In genomic region chr6:48677492-48678345, GRCm38 (mm10) we compare ENCODE assay signal across 27 mouse cellular contexts. TPM values are rescaled to one million over a fixed set of nuclear protein-coding genes. Genes with fewer than 3 reads are reported as not detected.
DNase-seq lines count a peak whose midpoint lies in the region; ATAC-seq and TF ChIP-seq lines count a peak whose summit lies in the region.
"Had no signal": no experiment of that assay in that cellular context is flagged by ENCODE, and none has a peak within 500 bp of the region (broad histone marks: within the 10 kb centered on the region; RNA-seq: fewer than 3 reads in every experiment).

No protein-coding gene starts in this region.

- no peaks in the 10 kb centered on the region for H3K9me3 ChIP-seq in heart, postnatal 0 days (replicated peaks; ENCODE audit: control insufficient read depth, low read length)
- H3K9me3 ChIP-seq in liver, postnatal 0 days (ENCODE audit: low read length): no peaks in the 10 kb centered on the region
- H3K9me3 ChIP-seq: forebrain, embryonic 13.5 days; hindbrain, embryonic 12.5 days; limb, embryonic 15.5 days had no signal

- no peak for TF ChIP-seq CTCF in heart, postnatal 0 days (IDR thresholded peaks at IDR 0.05; ENCODE audit: low read depth)
- no peak for TF ChIP-seq CTCF in thymus, adult 2 months (IDR thresholded peaks at IDR 0.05; ENCODE audit: borderline replicate concordance, control insufficient read depth, extremely low read depth, insufficient read depth, low read length, poor library complexity)
- no peak for TF ChIP-seq CTCF in liver, postnatal 0 days (IDR thresholded peaks at IDR 0.05; ENCODE audit: low read depth)

- WGBS in heart, postnatal 0 days: 86% methylated on average over 17 of the region's 17 CpGs
- 46% methylated on average over 17 of the region's 17 CpGs for WGBS in thymus, adult 2 months
- WGBS in liver, postnatal 0 days (ENCODE audit: insufficient replicate concordance): 73% methylated on average over 17 of the region's 17 CpGs

- TF ChIP-seq POLR2A in thymus, adult 2 months (IDR thresholded peaks at IDR 0.05; ENCODE audit: control insufficient read depth, extremely low read depth, insufficient read depth, low read length, poor library complexity): no peak

- H3K4me2 ChIP-seq in heart, postnatal 0 days (ENCODE audit: low read depth, low read length): peak overlapping the region; percentile 53; the same call in 1 of the 2 replicates
- peak overlapping the region; percentile 80; the same call in 1 of the 2 replicates for H3K4me2 ChIP-seq in liver, postnatal 0 days (ENCODE audit: low read depth, low read length)
- H3K4me2 ChIP-seq: forebrain, embryonic 13.5 days; hindbrain, embryonic 12.5 days; limb, embryonic 15.5 days had no signal

- no peak for TF ChIP-seq EP300 in heart, postnatal 0 days (IDR thresholded peaks at IDR 0.05; ENCODE audit: low read depth)
- no peak for TF ChIP-seq EP300 in liver, postnatal 0 days (IDR thresholded peaks at IDR 0.05; ENCODE audit: low read depth)

- H3K27me3 ChIP-seq in heart, postnatal 0 days (ENCODE audit: control insufficient read depth, insufficient read depth, low read length): no peaks in the 10 kb centered on the region
- no peaks in the 10 kb centered on the region for H3K27me3 ChIP-seq in thymus, adult 2 months (ENCODE audit: control insufficient read depth, insufficient read depth, low read length)
- no peaks in the 10 kb centered on the region for H3K27me3 ChIP-seq in liver, postnatal 0 days (ENCODE audit: insufficient read depth, low read length)
- H3K27me3 ChIP-seq: forebrain, embryonic 13.5 days; hindbrain, embryonic 12.5 days; limb, embryonic 15.5 days had no signal

- no peaks in the 10 kb centered on the region for H3K36me3 ChIP-seq in heart, postnatal 0 days (replicated peaks; ENCODE audit: control insufficient read depth, insufficient read depth, low read length)
- H3K36me3 ChIP-seq in thymus, adult 2 months (ENCODE audit: control insufficient read depth, insufficient read depth, low read length): peaks cover 9% of the 10 kb centered on the region
- H3K36me3 ChIP-seq in liver, postnatal 0 days (replicated peaks; ENCODE audit: insufficient read depth, low read length): no peaks in the 10 kb centered on the region; the same call in 1 of the 2 replicates
- H3K36me3 ChIP-seq: hindbrain, embryonic 12.5 days; limb, embryonic 15.5 days had no signal

- intact Hi-C loops in heart, postnatal 25 days (cut with DNase I): no loop called here

- peak overlapping the region; percentile 41; the same call in 1 of the 2 replicates for H3K4me3 ChIP-seq in heart, postnatal 0 days (ENCODE audit: low read depth, low read length)
- H3K4me3 ChIP-seq in thymus, adult 2 months (ENCODE audit: control insufficient read depth, insufficient read depth, low read length): peak overlapping the region; percentile 47
- H3K4me3 ChIP-seq in liver, postnatal 0 days (ENCODE audit: low read depth, low read length): peak overlapping the region; percentile 57; the same call in 1 of the 2 replicates
- H3K4me3 ChIP-seq: erythroblast, embryonic 14.5 days; forebrain, embryonic 13.5 days; heart, adult 2 months; hindbrain, embryonic 12.5 days; limb, embryonic 15.5 days had no signal

- no peak for ATAC-seq in CD4-positive, CD25-positive, alpha-beta regulatory T cell, adult 4 months
- ATAC-seq in heart, postnatal 0 days (ENCODE audit: insufficient read depth, low read depth): no peak
- ATAC-seq in liver, postnatal 0 days: no peak
- no peak for ATAC-seq in erythroblast, adult 5-6 weeks (replicated peaks; ENCODE audit: low FRiP score, poor library complexity, severe bottlenecking)
- ATAC-seq: forebrain, embryonic 13.5 days; inflammation-experienced regulatory T-cells, adult 6 months had no signal

- peak; percentile 57 for DNase-seq in CD4-positive, CD25-positive, alpha-beta regulatory T cell, adult 2 months (ENCODE audit: low read depth, low spot score)
- DNase-seq in heart, postnatal 0 days (ENCODE audit: low spot score): no peak
- no peak for DNase-seq in heart, postnatal 25 days (ENCODE audit: low spot score)
- DNase-seq in thymus, adult 2 months: no peak
- no peak for DNase-seq in thymus, postnatal 14 days
- DNase-seq in liver, postnatal 0 days: peak; percentile 11
- DNase-seq: adrenal gland, postnatal 36 days; cerebellum, adult 8-10 months; gastrocnemius, postnatal 10 days; heart, adult 2 months; kidney, adult 8-10 months; kidney, postnatal 36 days; lung, postnatal 10 days; right cerebral cortex, postnatal 4 days had no signal

- no peaks in the 10 kb centered on the region for H3K4me1 ChIP-seq in heart, postnatal 0 days (ENCODE audit: control insufficient read depth, insufficient read depth)
- peaks cover 38% of the 10 kb centered on the region for H3K4me1 ChIP-seq in thymus, adult 2 months (replicated peaks; ENCODE audit: control insufficient read depth, insufficient read depth, low read length)
- peaks cover 15% of the 10 kb centered on the region for H3K4me1 ChIP-seq in liver, postnatal 0 days (ENCODE audit: insufficient read depth)
- H3K4me1 ChIP-seq: limb, embryonic 15.5 days had no signal

- no peak overlapping the region for H3K9ac ChIP-seq in heart, postnatal 0 days (replicated peaks; ENCODE audit: low read depth, low read length)
- H3K9ac ChIP-seq in liver, postnatal 0 days (replicated peaks): no peak overlapping the region
- H3K9ac ChIP-seq: forebrain, embryonic 13.5 days; hindbrain, embryonic 12.5 days; limb, embryonic 15.5 days had no signal

- H3K27ac ChIP-seq in heart, postnatal 0 days (ENCODE audit: low read depth): no peak overlapping the region
- peak overlapping the region; percentile 96 for H3K27ac ChIP-seq in thymus, adult 2 months (ENCODE audit: control insufficient read depth, insufficient read depth, low read length)
- H3K27ac ChIP-seq in liver, postnatal 0 days (ENCODE audit: low read depth): no peak overlapping the region
- H3K27ac ChIP-seq: forebrain, embryonic 13.5 days; heart, adult 2 months; hindbrain, embryonic 12.5 days; limb, embryonic 15.5 days had no signal

RNA-seq across cellular contexts. Expression of gene Gimap9, which starts 1.8 kb away (rescaled TPM):
- 100 to 1,000 TPM; 302 to 342 TPM for polyA plus RNA-seq in CD4-positive, CD25-positive, alpha-beta regulatory T cell, adult 4 months (2017; shearing (Covaris generic))
- total RNA-seq in heart, postnatal 0 days (2014; rRNA removed; ENCODE audit: low replicate concordance): 1.8 and 4.6 TPM in 2 replicates
- polyA plus RNA-seq in heart, postnatal 0 days (2015; fragmentation: Nextera tagmentation; extraction: Ambion mirVana): 4.7 and 5.7 TPM in 2 replicates
- total RNA-seq in heart, postnatal 25 days (2021): 1 to 10 TPM; 3.1 to 4.9 TPM
- 42.5 and 49.6 TPM in 2 replicates for polyA plus RNA-seq in thymus, adult 2 months (2012; rRNA removed)
- 10.2 and 10.9 TPM in 2 replicates for polyA plus RNA-seq in liver, postnatal 0 days (2015; fragmentation: Nextera tagmentation; extraction: Ambion mirVana)
- total RNA-seq in erythroblast, adult 5-6 weeks (2015; ENCODE audit: low replicate concordance): 6.3 and 12.1 TPM in 2 replicates
- 4.7 and 5.9 TPM in 2 replicates for total RNA-seq in erythroblast, adult 5-6 weeks (2017; ENCODE audit: low replicate concordance)
- polyA plus RNA-seq: erythroblast, embryonic 14.5 days had no signal

RNA-seq across cellular contexts. Expression of gene Gimap4, which starts 6.6 kb away (rescaled TPM):
- polyA plus RNA-seq in CD4-positive, CD25-positive, alpha-beta regulatory T cell, adult 4 months (2017; shearing (Covaris generic)): 1,000 to 10,000 TPM; 1,771 to 1,850 TPM
- 23.0 and 27.1 TPM in 2 replicates for total RNA-seq in heart, postnatal 0 days (2014; rRNA removed; ENCODE audit: low replicate concordance)
- 37.4 and 43.8 TPM in 2 replicates for polyA plus RNA-seq in heart, postnatal 0 days (2015; fragmentation: Nextera tagmentation; extraction: Ambion mirVana)
- 10 to 100 TPM; 29.0 to 30.8 TPM for total RNA-seq in heart, postnatal 25 days (2021)
- 43.0 and 64.0 TPM in 2 replicates for polyA plus RNA-seq in thymus, adult 2 months (2012; rRNA removed)
- 13.5 and 14.5 TPM in 2 replicates for polyA plus RNA-seq in liver, postnatal 0 days (2015; fragmentation: Nextera tagmentation; extraction: Ambion mirVana)
- total RNA-seq in erythroblast, adult 5-6 weeks (2015; ENCODE audit: low replicate concordance): 2.7 and 3.3 TPM in 2 replicates
- total RNA-seq in erythroblast, adult 5-6 weeks (2017; ENCODE audit: low replicate concordance): 4.5 and 5.2 TPM in 2 replicates
- polyA plus RNA-seq: erythroblast, embryonic 14.5 days had no signal

RNA-seq across cellular contexts. Expression of gene Gimap6, which starts 30.3 kb away (rescaled TPM):
- 1,000 to 10,000 TPM; 1,247 to 1,551 TPM for polyA plus RNA-seq in CD4-positive, CD25-positive, alpha-beta regulatory T cell, adult 4 months (2017; shearing (Covaris generic))
- 38.5 and 39.3 TPM in 2 replicates for total RNA-seq in heart, postnatal 0 days (2014; rRNA removed; ENCODE audit: low replicate concordance)
- polyA plus RNA-seq in heart, postnatal 0 days (2015; fragmentation: Nextera tagmentation; extraction: Ambion mirVana): 40.4 and 41.1 TPM in 2 replicates
- total RNA-seq in heart, postnatal 25 days (2021): 10 to 100 TPM; 38.5 to 41.6 TPM
- 72.9 and 82.4 TPM in 2 replicates for polyA plus RNA-seq in thymus, adult 2 months (2012; rRNA removed)
- polyA plus RNA-seq in liver, postnatal 0 days (2015; fragmentation: Nextera tagmentation; extraction: Ambion mirVana): 12.2 and 12.5 TPM in 2 replicates
- 0.58 and 6.5 TPM in 2 replicates for total RNA-seq in erythroblast, adult 5-6 weeks (2015; ENCODE audit: low replicate concordance)
- 4.2 and 7.2 TPM in 2 replicates for total RNA-seq in erythroblast, adult 5-6 weeks (2017; ENCODE audit: low replicate concordance)
- polyA plus RNA-seq: erythroblast, embryonic 14.5 days had no signal

RNA-seq across cellular contexts. Expression of gene Gimap8, which starts 30.7 kb away (rescaled TPM):
- 100 to 1,000 TPM; 149 to 213 TPM for polyA plus RNA-seq in CD4-positive, CD25-positive, alpha-beta regulatory T cell, adult 4 months (2017; shearing (Covaris generic))
- 0.15 and 3.2 TPM in 2 replicates for total RNA-seq in heart, postnatal 0 days (2014; rRNA removed; ENCODE audit: low replicate concordance)
- 2.6 and 2.7 TPM in 2 replicates for polyA plus RNA-seq in heart, postnatal 0 days (2015; fragmentation: Nextera tagmentation; extraction: Ambion mirVana)
- total RNA-seq in heart, postnatal 25 days (2021): 1 to 10 TPM; 7.8 to 8.0 TPM
- 26.6 and 29.8 TPM in 2 replicates for polyA plus RNA-seq in thymus, adult 2 months (2012; rRNA removed)
- polyA plus RNA-seq in liver, postnatal 0 days (2015; fragmentation: Nextera tagmentation; extraction: Ambion mirVana): 1.1 TPM in 2 replicates
- total RNA-seq in erythroblast, adult 5-6 weeks (2015; ENCODE audit: low replicate concordance): 1.0 TPM in 1 of 2 replicates, not detected in the other
- 0.26 and 2.5 TPM in 2 replicates for total RNA-seq in erythroblast, adult 5-6 weeks (2017; ENCODE audit: low replicate concordance)
- polyA plus RNA-seq: erythroblast, embryonic 14.5 days had no signal

RNA-seq across cellular contexts. Expression of gene Gm28053, which starts 40.7 kb away (rescaled TPM):
- polyA plus RNA-seq in CD4-positive, CD25-positive, alpha-beta regulatory T cell, adult 4 months (2017; shearing (Covaris generic)): 10 to 100 TPM; 62.5 to 69.5 TPM
- total RNA-seq in heart, postnatal 0 days (2014; rRNA removed; ENCODE audit: low replicate concordance): not detected in 2 replicates
- polyA plus RNA-seq in heart, postnatal 0 days (2015; fragmentation: Nextera tagmentation; extraction: Ambion mirVana): 3.0 and 4.1 TPM in 2 replicates
- total RNA-seq in heart, postnatal 25 days (2021): 1 to 10 TPM; 1.8 to 5.3 TPM
- polyA plus RNA-seq in thymus, adult 2 months (2012; rRNA removed): 0.36 and 0.88 TPM in 2 replicates
- 1.1 TPM in 1 of 2 replicates, not detected in the other for polyA plus RNA-seq in liver, postnatal 0 days (2015; fragmentation: Nextera tagmentation; extraction: Ambion mirVana)
- not detected in 2 replicates for total RNA-seq in erythroblast, adult 5-6 weeks (2015; ENCODE audit: low replicate concordance)
- 1.8 TPM in 1 of 2 replicates, not detected in the other for total RNA-seq in erythroblast, adult 5-6 weeks (2017; ENCODE audit: low replicate concordance)
- total RNA-seq: left cerebral cortex, postnatal 36 days; megakaryocyte-erythroid progenitor cell, adult 5-6 weeks; midbrain, postnatal 0 days had no signal
- polyA plus RNA-seq: embryonic facial prominence, embryonic 11.5 days; erythroblast, embryonic 14.5 days; heart, adult 2 months; midbrain, postnatal 0 days; neural tube, embryonic 11.5 days; testis, adult 2 months had no signal

Comparison
In these comparisons a context has a peak if more than half of its experiments do, and no peak if none do; other contexts are left out.
1. DNase-seq: peak in CD4-positive, CD25-positive, alpha-beta regulatory T cell, adult 2 months (single experiment) and liver, postnatal 0 days (single experiment); none in heart, postnatal 0 days (single experiment), heart, postnatal 25 days (single experiment), thymus, adult 2 months (single experiment) and thymus, postnatal 14 days (single experiment).
2. RNA of gene Gimap4, which starts 6.6 kb away (polyA plus RNA-seq): 1,771 to 1,850 TPM in CD4-positive, CD25-positive, alpha-beta regulatory T cell, adult 4 months; 43.0 to 64.0 TPM in thymus, adult 2 months, 37.4 to 43.8 TPM in heart, postnatal 0 days and 13.5 to 14.5 TPM in liver, postnatal 0 days; every median in the first group is over 10 times any median in the second.
3. RNA of gene Gimap6, which starts 30.3 kb away (polyA plus RNA-seq): 1,247 to 1,551 TPM in CD4-positive, CD25-positive, alpha-beta regulatory T cell, adult 4 months; 72.9 to 82.4 TPM in thymus, adult 2 months, 40.4 to 41.1 TPM in heart, postnatal 0 days and 12.2 to 12.5 TPM in liver, postnatal 0 days; every median in the first group is over 10 times any median in the second.
4. Peak in every context shown above with its lines, with median percentiles within 50 percentile points of each other: H3K4me3 ChIP-seq.